Mouse (Mus musculus): ENCODE results near the gene Tut7. TPM values are rescaled to one million over a fixed set of nuclear protein-coding genes. Genes with fewer than 3 reads are reported as not detected.

Tut7 gene
- polyA plus RNA-seq, 1 experiment from 2014 or later = 57.3 TPM

- ATAC-seq (ENCODE audit: low read depth) = no peak
These were observed 43.7 kb downstream of the Tut7 start for GRCm38 (mm10) chr13:59779213-59779612.

GRCm38 (mm10) chr13:59775168-59775567 lies 47.8 kb downstream of the Tut7 start:
- Histone ChIP-seq H3K4me1 (ENCODE audit: control insufficient read depth, low read depth, low read length) (peaks cover 28% of the 10 kb centered on the region), H3K27ac (ENCODE audit: low read length) (peak overlapping the region; percentile 12), H3K4me3 (ENCODE audit: low read depth, low read length) (no peak overlapping the region), H3K27me3 (ENCODE audit: control insufficient read depth, insufficient read depth, low read depth, low read length) (no peaks in the 10 kb centered on the region), H3K9me3 (replicated peaks; ENCODE audit: control insufficient read depth, low read length) (no peaks in the 10 kb centered on the region), H3K4me2 (ENCODE audit: low read depth, low read length) (no peak overlapping the region), H3K36me3 (ENCODE audit: control insufficient read depth, insufficient read depth) (peaks cover 74% of the 10 kb centered on the region), H3K9ac (ENCODE audit: low read depth, low read length) (no peak overlapping the region)
- ATAC-seq (ENCODE audit: low read depth) = peak; percentile 35
- WGBS (ENCODE audit: insufficient replicate concordance) = 73% methylated on average over 3 of the region's 3 CpGs

More at GRCm38 (mm10) chr13:59779213-59779612, 43.7 kb downstream of the Tut7 start:
- Histone ChIP-seq H3K9ac (ENCODE audit: low read depth, low read length) (no peak overlapping the region), H3K27ac (ENCODE audit: low read length) (no peak overlapping the region), H3K4me3 (ENCODE audit: low read depth, low read length) (no peak overlapping the region), H3K4me2 (ENCODE audit: low read depth, low read length) (no peak overlapping the region), H3K4me1 (ENCODE audit: control insufficient read depth, low read depth, low read length) (no peaks in the 10 kb centered on the region; the same call in 1 of the 2 replicates), H3K27me3 (ENCODE audit: control insufficient read depth, insufficient read depth, low read depth, low read length) (no peaks in the 10 kb centered on the region), H3K36me3 (ENCODE audit: control insufficient read depth, insufficient read depth) (peaks cover 92% of the 10 kb centered on the region), H3K9me3 (replicated peaks; ENCODE audit: control insufficient read depth, low read length) (no peaks in the 10 kb centered on the region)
- 76% methylated on average over 4 of the region's 4 CpGs for WGBS (ENCODE audit: insufficient replicate concordance)

GRCm38 (mm10) chr13:59771257-59771656 lies 51.7 kb downstream of the Tut7 start:
- peak overlapping the region; percentile 94 for H3K4me2 ChIP-seq (ENCODE audit: low read depth, low read length)
- H3K9ac ChIP-seq (ENCODE audit: low read depth, low read length) = peak overlapping the region; percentile 89
- peaks cover 45% of the 10 kb centered on the region for H3K4me1 ChIP-seq (ENCODE audit: control insufficient read depth, low read depth, low read length)
- no peaks in the 10 kb centered on the region for H3K27me3 ChIP-seq (ENCODE audit: control insufficient read depth, insufficient read depth, low read depth, low read length)
- H3K27ac ChIP-seq (ENCODE audit: low read length) = peak overlapping the region; percentile 100
- 11% methylated on average over 9 of the region's 9 CpGs for WGBS (ENCODE audit: insufficient replicate concordance)
- H3K9me3 ChIP-seq (replicated peaks; ENCODE audit: control insufficient read depth, low read length) = no peaks in the 10 kb centered on the region
- peak; percentile 30 for ATAC-seq (ENCODE audit: low read depth)
- peak overlapping the region; percentile 94 for H3K4me3 ChIP-seq (ENCODE audit: low read depth, low read length)
- H3K36me3 ChIP-seq (ENCODE audit: control insufficient read depth, insufficient read depth) = peaks cover 46% of the 10 kb centered on the region

- H3K27me3 ChIP-seq (ENCODE audit: control insufficient read depth, insufficient read depth, low read depth, low read length) = no peaks in the 10 kb centered on the region
- peak overlapping the region; percentile 100 for H3K27ac ChIP-seq (ENCODE audit: low read length)
- peak overlapping the region; percentile 94 for H3K4me3 ChIP-seq (ENCODE audit: low read depth, low read length)
- peak overlapping the region; percentile 89 for H3K9ac ChIP-seq (ENCODE audit: low read depth, low read length)
- peak; percentile 16; the same call in 1 of the 2 replicates for ATAC-seq (ENCODE audit: low read depth)
- WGBS (ENCODE audit: insufficient replicate concordance) = 14% methylated on average over 9 of the region's 9 CpGs
- peak overlapping the region; percentile 94 for H3K4me2 ChIP-seq (ENCODE audit: low read depth, low read length)
- peaks cover 49% of the 10 kb centered on the region for H3K4me1 ChIP-seq (ENCODE audit: control insufficient read depth, low read depth, low read length)
- H3K36me3 ChIP-seq (ENCODE audit: control insufficient read depth, insufficient read depth) = peaks cover 43% of the 10 kb centered on the region
- H3K9me3 ChIP-seq (replicated peaks; ENCODE audit: control insufficient read depth, low read length) = no peaks in the 10 kb centered on the region
These were observed 52.1 kb downstream of the Tut7 start for GRCm38 (mm10) chr13:59770847-59771246.

GRCm38 (mm10) chr13:59770164-59770562 lies 52.8 kb downstream of the Tut7 start:
- peak; percentile 81 for ATAC-seq (ENCODE audit: low read depth)
- peaks cover 36% of the 10 kb centered on the region for H3K36me3 ChIP-seq (ENCODE audit: control insufficient read depth, insufficient read depth)
- WGBS (ENCODE audit: insufficient replicate concordance) = under 1% methylated on average over 28 of the region's 28 CpGs

GRCm38 (mm10) chr13:59769296-59770163 lies 53.4 kb downstream of the Tut7 start, which contains the start of gene Isca1:
Gene Isca1, minus strand, starts transcription at chr13:59769810.
- H3K4me1 ChIP-seq (ENCODE audit: control insufficient read depth, low read depth, low read length) = peaks cover 54% of the 10 kb centered on the region
- H3K9me3 ChIP-seq (replicated peaks; ENCODE audit: control insufficient read depth, low read length) = no peaks in the 10 kb centered on the region
- H3K4me2 ChIP-seq (ENCODE audit: low read depth, low read length) = peak within 1 kb of the TSS; percentile 94
- H3K27ac ChIP-seq (ENCODE audit: low read length) = peak within 1 kb of the TSS; percentile 100
- H3K9ac ChIP-seq (ENCODE audit: low read depth, low read length) = peak within 1 kb of the TSS; percentile 99
- ATAC-seq (ENCODE audit: low read depth) = peak; percentile 92
- no peaks in the 10 kb centered on the region for H3K27me3 ChIP-seq (ENCODE audit: control insufficient read depth, insufficient read depth, low read depth, low read length)
- peaks cover 30% of the 10 kb centered on the region for H3K36me3 ChIP-seq (ENCODE audit: control insufficient read depth, insufficient read depth)
- H3K4me3 ChIP-seq (ENCODE audit: low read depth, low read length) = peak within 1 kb of the TSS; percentile 94
- WGBS (ENCODE audit: insufficient replicate concordance) = under 1% methylated on average over 89 of the region's 91 CpGs

More at GRCm38 (mm10) chr13:59770164-59770562, 52.8 kb downstream of the Tut7 start:
- H3K27me3 ChIP-seq (ENCODE audit: control insufficient read depth, insufficient read depth, low read depth, low read length) = no peaks in the 10 kb centered on the region
- H3K4me1 ChIP-seq (ENCODE audit: control insufficient read depth, low read depth, low read length) = peaks cover 54% of the 10 kb centered on the region
- peak overlapping the region; percentile 100 for H3K27ac ChIP-seq (ENCODE audit: low read length)
- no peaks in the 10 kb centered on the region for H3K9me3 ChIP-seq (replicated peaks; ENCODE audit: control insufficient read depth, low read length)
- peak overlapping the region; percentile 94 for H3K4me2 ChIP-seq (ENCODE audit: low read depth, low read length)
- peak overlapping the region; percentile 89 for H3K9ac ChIP-seq (ENCODE audit: low read depth, low read length)
- H3K4me3 ChIP-seq (ENCODE audit: low read depth, low read length) = peak overlapping the region; percentile 94

- H3K36me3 ChIP-seq (ENCODE audit: control insufficient read depth, insufficient read depth) = peaks cover 28% of the 10 kb centered on the region
- H3K27me3 ChIP-seq (ENCODE audit: control insufficient read depth, insufficient read depth, low read depth, low read length) = no peaks in the 10 kb centered on the region
- peak overlapping the region; percentile 100 for H3K27ac ChIP-seq (ENCODE audit: low read length)
These were observed 54.4 kb downstream of the Tut7 start for GRCm38 (mm10) chr13:59768531-59768930.

GRCm38 (mm10) chr13:59766786-59767515 lies 56.0 kb downstream of the Tut7 start:
- H3K4me3 ChIP-seq (ENCODE audit: low read depth, low read length) = peak overlapping the region; percentile 94
- WGBS (ENCODE audit: insufficient replicate concordance) = 59% methylated on average over 11 of the region's 11 CpGs
- peak overlapping the region; percentile 99 for H3K9ac ChIP-seq (ENCODE audit: low read depth, low read length)
- peak overlapping the region; percentile 74 for H3K4me2 ChIP-seq (ENCODE audit: low read depth, low read length)
- ATAC-seq (ENCODE audit: low read depth) = no peak
- H3K9me3 ChIP-seq (replicated peaks; ENCODE audit: control insufficient read depth, low read length) = no peaks in the 10 kb centered on the region
- no peaks in the 10 kb centered on the region for H3K27me3 ChIP-seq (ENCODE audit: control insufficient read depth, insufficient read depth, low read depth, low read length)
- H3K27ac ChIP-seq (ENCODE audit: low read length) = peak overlapping the region; percentile 100
- H3K4me1 ChIP-seq (ENCODE audit: control insufficient read depth, low read depth, low read length) = peaks cover 63% of the 10 kb centered on the region
- peaks cover 26% of the 10 kb centered on the region for H3K36me3 ChIP-seq (ENCODE audit: control insufficient read depth, insufficient read depth)

More at GRCm38 (mm10) chr13:59768531-59768930, 54.4 kb downstream of the Tut7 start:
- Histone ChIP-seq H3K4me2 (ENCODE audit: low read depth, low read length) (peak overlapping the region; percentile 74), H3K9me3 (replicated peaks; ENCODE audit: control insufficient read depth, low read length) (no peaks in the 10 kb centered on the region), H3K4me3 (ENCODE audit: low read depth, low read length) (peak overlapping the region; percentile 94), H3K9ac (ENCODE audit: low read depth, low read length) (peak overlapping the region; percentile 99), H3K4me1 (ENCODE audit: control insufficient read depth, low read depth, low read length) (peaks cover 60% of the 10 kb centered on the region)
- no peak for ATAC-seq (ENCODE audit: low read depth)
- WGBS (ENCODE audit: insufficient replicate concordance) = 14% methylated on average over 13 of the region's 13 CpGs
